Mouse (Mus musculus) spleen, adult 2 months (tissue): ENCODE measurements around the gene Klf7.

ENCODE experiments used
- CTCF ChIP-seq: fragments of 200-500 bp; IDR thresholded peaks from 2 replicates; pipeline ENCODE4 v1.5.1; 2011; ENCODE audit warnings: mild to moderate bottlenecking, inconsistent platforms; ENCODE audit not compliant: insufficient read depth, insufficient read length, insufficient replicate concordance; ENCODE audit errors: extremely low read depth
- POLR2A ChIP-seq: fragments of 200-500 bp; IDR thresholded peaks from 2 replicates; pipeline ENCODE4 v1.6.1; 2011; ENCODE audit warnings: low read depth, low read length, inconsistent platforms

- TF ChIP-seq POLR2A (no peak), CTCF (no peak)
These were observed 122.6 kb downstream of the Klf7 start for GRCm38 (mm10) chr1:63999481-63999880.
